Mouse (Mus musculus): ENCODE results near the gene Hils1. TPM values are rescaled to one million over a fixed set of nuclear protein-coding genes. Genes with fewer than 3 reads are reported as not detected.
A peak's percentile ranks its signal among the peaks of the same experiment; 100 is the strongest.

The Hils1 gene
- polyA plus RNA-seq (2015; fragmentation: Nextera tagmentation; extraction: Ambion mirVana), result not detected in 2 replicates

GRCm38 (mm10) chr11:94967419-94967818 is at the start of gene Hils1:
Hils1 (plus strand) TSS chr11:94967593.
- peaks cover 6% of the 10 kb centered on the region; the same call in 1 of the 2 replicates for H3K27me3 ChIP-seq
- H3K27ac ChIP-seq, result no peak within 1 kb of the TSS
- no peak within 1 kb of the TSS for H3K4me2 ChIP-seq (replicated peaks)
- no peaks in the 10 kb centered on the region for H3K36me3 ChIP-seq
- 0 out of 2 replicates have a peak, but pooled peaks cover 5% of the 10 kb centered on the region for H3K4me1 ChIP-seq
- no peak for ATAC-seq (ENCODE audit: low FRiP score, low read depth)
- no peaks in the 10 kb centered on the region for H3K9me3 ChIP-seq
- WGBS, result 34% methylated on average over 4 of the region's 4 CpGs
- no peak within 1 kb of the TSS for H3K9ac ChIP-seq
- no peak within 1 kb of the TSS for H3K4me3 ChIP-seq

- no peak overlapping the region for H3K4me2 ChIP-seq (replicated peaks)
- H3K4me3 ChIP-seq, result no peak overlapping the region
- H3K27me3 ChIP-seq, result no peaks in the 10 kb centered on the region
- 54% methylated on average over 6 of the region's 6 CpGs for WGBS
- peak; percentile 25; the same call in 1 of the 2 replicates for ATAC-seq (ENCODE audit: low FRiP score, low read depth)
- H3K36me3 ChIP-seq, result no peaks in the 10 kb centered on the region
- H3K9me3 ChIP-seq, result no peaks in the 10 kb centered on the region
- H3K27ac ChIP-seq, result peak overlapping the region; percentile 76
- H3K9ac ChIP-seq, result no peak overlapping the region
- peaks cover 36% of the 10 kb centered on the region for H3K4me1 ChIP-seq
These were observed 49.7 kb upstream of the Hils1 start for GRCm38 (mm10) chr11:94917717-94918116.

DNA sequence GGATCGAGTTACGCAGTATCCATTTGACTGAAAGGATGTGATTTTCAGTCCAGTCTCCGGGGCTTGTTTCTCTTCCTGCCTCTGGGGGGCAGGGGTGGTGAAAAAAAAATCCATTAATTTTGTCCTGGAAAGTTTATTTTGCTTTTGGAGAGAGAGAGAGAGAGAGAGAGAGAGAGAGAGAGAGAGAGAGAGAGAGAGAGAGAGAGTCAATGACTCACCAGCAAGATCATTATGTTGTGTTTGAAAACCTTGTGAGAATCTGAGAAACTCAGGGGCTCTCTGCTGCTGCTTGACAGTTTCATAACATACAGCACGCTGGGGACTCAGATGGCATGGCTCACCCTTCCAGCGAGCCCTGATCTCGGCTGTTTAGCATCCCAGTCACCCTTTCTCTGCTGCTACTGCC is 46.4 kb upstream of the Hils1 start:
- H3K36me3 ChIP-seq, result no peaks in the 10 kb centered on the region
- H3K4me3 ChIP-seq, result no peak overlapping the region
- 31% methylated on average over 6 of the region's 6 CpGs for WGBS
- no peak overlapping the region for H3K9ac ChIP-seq
- no peaks in the 10 kb centered on the region for H3K9me3 ChIP-seq
- peaks cover 22% of the 10 kb centered on the region for H3K4me1 ChIP-seq
- H3K27ac ChIP-seq, result no peak overlapping the region
- H3K27me3 ChIP-seq, result no peaks in the 10 kb centered on the region
- H3K4me2 ChIP-seq (replicated peaks), result no peak overlapping the region
- ATAC-seq (ENCODE audit: low FRiP score, low read depth), result no peak

DNA sequence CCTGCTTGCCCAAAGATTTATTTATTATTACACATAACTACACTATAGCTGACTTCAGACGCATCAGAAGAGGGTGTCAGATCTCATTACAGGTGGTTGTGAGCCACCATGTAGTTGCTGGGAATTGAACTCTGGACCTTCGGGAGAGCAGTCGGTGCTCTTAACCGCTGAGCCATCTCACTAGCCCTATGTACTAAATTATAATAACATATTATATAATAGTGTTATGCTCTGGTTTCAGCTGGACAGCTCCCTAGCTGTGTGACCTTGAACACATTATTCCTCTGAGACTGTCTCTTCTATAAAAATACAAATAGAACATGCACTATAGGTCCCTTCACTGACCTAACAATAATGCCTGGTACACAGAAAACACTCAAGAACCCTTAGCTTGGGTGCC is 42.4 kb upstream of the Hils1 start:
- peaks cover 38% of the 10 kb centered on the region for H3K4me1 ChIP-seq
- no peaks in the 10 kb centered on the region for H3K27me3 ChIP-seq
- no peak overlapping the region for H3K4me2 ChIP-seq (replicated peaks)
- H3K27ac ChIP-seq, result no peak overlapping the region
- no peak overlapping the region for H3K4me3 ChIP-seq
- 92% methylated on average over 4 of the region's 4 CpGs for WGBS
- no peaks in the 10 kb centered on the region for H3K9me3 ChIP-seq
- no peaks in the 10 kb centered on the region for H3K36me3 ChIP-seq
- no peak overlapping the region for H3K9ac ChIP-seq
- no peak for ATAC-seq (ENCODE audit: low FRiP score, low read depth)

DNA sequence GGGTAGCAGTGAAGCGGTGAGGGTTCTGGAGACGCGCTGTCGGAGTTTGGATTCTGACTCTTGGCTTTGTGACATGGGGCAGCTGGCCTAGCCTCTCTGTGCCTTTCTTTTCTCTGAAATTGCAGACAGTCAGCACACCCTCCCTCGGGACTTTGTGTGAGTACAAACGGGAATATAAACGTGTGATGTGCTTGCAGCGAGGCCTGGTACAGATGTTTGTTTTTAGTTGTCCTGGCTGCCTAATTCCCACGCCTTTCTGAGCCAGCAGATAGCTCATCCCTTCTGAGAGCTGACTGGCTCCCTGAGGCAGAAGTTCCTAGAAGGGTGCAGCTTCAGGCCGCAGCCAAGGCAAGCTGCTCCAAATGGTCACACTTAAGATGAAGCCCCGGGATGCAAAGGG is 41.0 kb upstream of the Hils1 start:
- Histone ChIP-seq H3K9me3 (no peaks in the 10 kb centered on the region), H3K27ac (no peak overlapping the region), H3K36me3 (no peaks in the 10 kb centered on the region), H3K4me2 (replicated peaks) (no peak overlapping the region), H3K4me1 (peaks cover 46% of the 10 kb centered on the region), H3K27me3 (no peaks in the 10 kb centered on the region), H3K9ac (no peak overlapping the region), H3K4me3 (no peak overlapping the region)
- 56% methylated on average over 11 of the region's 11 CpGs for WGBS
- ATAC-seq (ENCODE audit: low FRiP score, low read depth), result no peak

DNA sequence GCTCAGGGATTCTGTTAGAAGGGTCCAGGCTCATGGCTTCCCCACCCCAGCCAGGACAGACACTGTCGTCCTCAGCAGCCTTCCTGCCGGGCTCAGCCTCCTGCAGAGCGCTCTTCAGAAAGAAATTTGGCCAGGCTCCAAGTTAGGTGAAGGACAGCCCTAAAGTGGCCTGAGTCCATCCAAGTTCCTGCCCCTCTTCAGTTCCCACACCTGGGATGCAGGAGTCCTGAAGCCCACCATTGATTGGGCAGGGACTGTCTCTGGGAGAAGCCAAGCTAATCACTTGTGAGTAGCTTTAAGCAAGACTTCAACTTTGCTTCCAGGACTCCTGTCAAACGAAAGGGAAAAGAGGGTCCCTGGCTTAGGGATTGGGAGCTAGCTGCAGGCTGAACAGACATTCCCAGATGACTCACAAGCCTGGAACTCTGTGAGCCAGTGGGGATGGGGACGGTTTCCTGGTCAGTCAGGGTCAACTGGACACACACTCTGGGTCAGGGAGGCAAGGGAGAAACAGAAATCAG is 39.6 kb upstream of the Hils1 start:
- Histone ChIP-seq H3K27ac (peak overlapping the region; percentile 96), H3K4me1 (peaks cover 54% of the 10 kb centered on the region), H3K4me2 (replicated peaks) (0 out of 2 replicates have a peak overlapping the region, but pooled peaks have one; percentile 16), H3K9ac (no peak overlapping the region; the same call in 1 of the 2 replicates), H3K36me3 (no peaks in the 10 kb centered on the region), H3K27me3 (no peaks in the 10 kb centered on the region), H3K9me3 (no peaks in the 10 kb centered on the region), H3K4me3 (no peak overlapping the region)
- 16% methylated on average over 5 of the region's 5 CpGs for WGBS
- no peak for ATAC-seq (ENCODE audit: low FRiP score, low read depth)

- no peaks in the 10 kb centered on the region for H3K9me3 ChIP-seq
- peak overlapping the region; percentile 35 for H3K9ac ChIP-seq
- H3K4me2 ChIP-seq (replicated peaks), result peak overlapping the region; percentile 55
- WGBS, result under 1% methylated on average over 13 of the region's 13 CpGs
- H3K27me3 ChIP-seq, result no peaks in the 10 kb centered on the region
- H3K4me3 ChIP-seq, result peak overlapping the region; percentile 16
- no peaks in the 10 kb centered on the region for H3K36me3 ChIP-seq
- H3K4me1 ChIP-seq, result peaks cover 64% of the 10 kb centered on the region
- H3K27ac ChIP-seq, result peak overlapping the region; percentile 96
- peak; percentile 91 for ATAC-seq (ENCODE audit: low FRiP score, low read depth)
These were observed 38.6 kb upstream of the Hils1 start for GRCm38 (mm10) chr11:94928820-94929219.

DNA sequence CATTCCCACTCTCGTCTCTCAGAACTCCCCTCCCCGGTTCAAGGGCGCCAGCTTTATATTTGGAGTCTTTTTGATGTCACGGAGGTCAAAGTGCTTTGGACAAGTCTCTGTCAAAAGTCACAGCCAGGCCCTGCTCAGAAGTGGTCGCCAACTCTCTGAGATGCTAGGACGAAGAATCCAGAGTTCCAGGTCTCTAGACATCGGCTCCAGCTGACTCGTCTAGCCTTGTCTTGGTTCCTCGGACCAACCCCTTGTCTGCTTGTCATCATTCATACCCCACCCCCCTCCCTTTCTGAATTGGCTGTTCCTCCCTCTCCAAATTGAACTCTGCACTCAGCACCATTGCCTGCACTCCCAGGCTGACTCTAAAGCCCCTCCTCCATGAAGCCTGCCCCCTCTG is 37.8 kb upstream of the Hils1 start:
- H3K4me3 ChIP-seq, result no peak overlapping the region
- 23% methylated on average over 9 of the region's 9 CpGs for WGBS
- H3K27ac ChIP-seq, result peak overlapping the region; percentile 96
- no peak overlapping the region for H3K9ac ChIP-seq
- no peaks in the 10 kb centered on the region for H3K27me3 ChIP-seq
- no peak for ATAC-seq (ENCODE audit: low FRiP score, low read depth)
- H3K9me3 ChIP-seq, result no peaks in the 10 kb centered on the region
- H3K4me2 ChIP-seq (replicated peaks), result peak overlapping the region; percentile 55; the same call in 1 of the 2 replicates
- peaks cover 72% of the 10 kb centered on the region for H3K4me1 ChIP-seq
- no peaks in the 10 kb centered on the region for H3K36me3 ChIP-seq

GRCm38 (mm10) chr11:94930151-94930550 is 37.2 kb upstream of the Hils1 start:
- Histone ChIP-seq H3K27me3 (no peaks in the 10 kb centered on the region), H3K36me3 (no peaks in the 10 kb centered on the region), H3K4me1 (peaks cover 78% of the 10 kb centered on the region), H3K4me3 (no peak overlapping the region), H3K4me2 (replicated peaks) (no peak overlapping the region), H3K27ac (peak overlapping the region; percentile 96; the same call in 1 of the 2 replicates), H3K9me3 (no peaks in the 10 kb centered on the region), H3K9ac (no peak overlapping the region)
- WGBS, result 18% methylated on average over 4 of the region's 4 CpGs
- no peak for ATAC-seq (ENCODE audit: low FRiP score, low read depth)

GRCm38 (mm10) chr11:94933584-94933983 is 33.8 kb upstream of the Hils1 start:
- peaks cover 80% of the 10 kb centered on the region for H3K4me1 ChIP-seq
- H3K27ac ChIP-seq, result peak overlapping the region; percentile 96
- no peaks in the 10 kb centered on the region for H3K9me3 ChIP-seq
- peak overlapping the region; percentile 89 for H3K4me2 ChIP-seq (replicated peaks)
- peak overlapping the region; percentile 32; the same call in 1 of the 2 replicates for H3K9ac ChIP-seq
- WGBS, result 10% methylated on average over 8 of the region's 8 CpGs
- ATAC-seq (ENCODE audit: low FRiP score, low read depth), result peak; percentile 20; the same call in 1 of the 2 replicates
- H3K36me3 ChIP-seq, result peaks cover 5% of the 10 kb centered on the region
- H3K27me3 ChIP-seq, result peaks cover 3% of the 10 kb centered on the region; the same call in 1 of the 2 replicates
- H3K4me3 ChIP-seq, result no peak overlapping the region

DNA sequence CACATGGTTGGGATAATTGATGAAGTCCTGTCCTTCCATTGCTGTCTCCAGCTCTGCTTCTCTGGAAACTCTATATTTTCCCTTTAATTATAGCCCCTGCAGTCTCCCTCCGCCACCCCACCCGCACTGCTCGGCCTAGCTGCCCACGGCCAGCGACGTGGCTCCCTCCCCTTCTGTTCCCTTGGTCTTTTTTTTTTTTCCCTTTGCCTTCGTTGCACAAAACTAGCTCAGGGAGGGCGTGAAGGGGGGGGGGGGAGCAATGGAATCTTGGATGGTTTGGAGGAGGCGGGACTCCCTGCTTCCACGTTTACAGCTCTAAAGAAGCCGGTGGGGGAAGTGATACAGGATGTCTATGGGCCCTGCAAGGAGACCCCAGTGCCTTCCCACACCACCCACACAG is 32.9 kb upstream of the Hils1 start:
- H3K27me3 ChIP-seq, result peaks cover 3% of the 10 kb centered on the region; the same call in 1 of the 2 replicates
- peaks cover 79% of the 10 kb centered on the region for H3K4me1 ChIP-seq
- WGBS, result 15% methylated on average over 11 of the region's 11 CpGs
- H3K9me3 ChIP-seq, result no peaks in the 10 kb centered on the region
- H3K9ac ChIP-seq, result 0 out of 2 replicates have a peak overlapping the region, but pooled peaks have one; percentile 25
- no peak for ATAC-seq (ENCODE audit: low FRiP score, low read depth)
- peak overlapping the region; percentile 89 for H3K4me2 ChIP-seq (replicated peaks)
- H3K4me3 ChIP-seq, result no peak overlapping the region; the same call in 1 of the 2 replicates
- H3K36me3 ChIP-seq, result peaks cover 14% of the 10 kb centered on the region
- H3K27ac ChIP-seq, result peak overlapping the region; percentile 96

DNA sequence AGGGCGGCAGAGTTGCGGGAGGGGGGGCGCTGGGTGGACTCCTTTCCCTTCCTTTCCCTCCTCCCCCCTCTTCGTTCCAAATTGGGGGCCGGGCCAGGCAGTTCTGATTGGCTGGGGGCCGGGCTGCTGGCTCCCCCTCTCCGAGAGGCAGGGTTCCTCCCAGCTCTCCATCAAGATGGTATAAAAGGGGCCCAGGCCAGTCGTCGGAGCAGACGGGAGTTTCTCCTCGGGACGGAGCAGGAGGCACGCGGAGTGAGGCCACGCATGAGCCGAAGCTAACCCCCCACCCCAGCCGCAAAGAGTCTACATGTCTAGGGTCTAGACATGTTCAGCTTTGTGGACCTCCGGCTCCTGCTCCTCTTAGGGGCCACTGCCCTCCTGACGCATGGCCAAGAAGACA is 31.3 kb upstream of the Hils1 start, which contains the start of gene Col1a1:
Gene Col1a1, plus strand, starts transcription at position 180 of the 400 bp plus-strand sequence.
- peak; percentile 61 for ATAC-seq (ENCODE audit: low FRiP score, low read depth)
- Histone ChIP-seq H3K4me2 (replicated peaks) (peak within 1 kb of the TSS; percentile 89), H3K9ac (peak within 1 kb of the TSS; percentile 90), H3K4me1 (peaks cover 69% of the 10 kb centered on the region), H3K9me3 (no peaks in the 10 kb centered on the region), H3K36me3 (peaks cover 29% of the 10 kb centered on the region), H3K27ac (peak within 1 kb of the TSS; percentile 96), H3K27me3 (peaks cover 3% of the 10 kb centered on the region; the same call in 1 of the 2 replicates), H3K4me3 (peak within 1 kb of the TSS; percentile 66)
- WGBS, result 10% methylated on average over 19 of the region's 19 CpGs

Data from limb, embryonic 13.5 days (tissue).